Mouse (Mus musculus) C2C12 (cell line): ENCODE measurements around the gene Nacc2. TPM values are rescaled to one million over a fixed set of nuclear protein-coding genes. Genes with fewer than 3 reads are reported as not detected.
A peak's percentile ranks its signal among the peaks of the same experiment; 100 is the strongest.

Experiments
- H3K27me3 ChIP-seq: one replicate; pipeline ENCODE4 v1.6.1; 2011; ENCODE audit not compliant: control insufficient read depth, insufficient read depth, insufficient read length
- H3K36me3 ChIP-seq: one replicate; pipeline ENCODE4 v1.6.1; 2011; ENCODE audit not compliant: control insufficient read depth, insufficient read depth
- H3K4me3 ChIP-seq: one replicate; pipeline ENCODE4 v1.5.1; 2011; ENCODE audit warnings: mild to moderate bottlenecking, control low read depth; ENCODE audit not compliant: poor library complexity, insufficient read depth, severe bottlenecking
- H3K79me2 ChIP-seq: one replicate; pipeline ENCODE4 v1.6.1; 2011; ENCODE audit not compliant: control insufficient read depth, insufficient read depth
- H3K79me3 ChIP-seq: one replicate; pipeline ENCODE4 v1.6.1; 2011; ENCODE audit warnings: low read depth, control low read depth
- H3ac ChIP-seq: one replicate; pipeline ENCODE3; 2011; ENCODE audit warnings: low read depth; ENCODE audit not compliant: control insufficient read depth, insufficient read length
- CEBPB ChIP-seq: IDR thresholded peaks from one replicate; pipeline ENCODE4 v1.6.1; 2011; ENCODE audit warnings: low read depth, mild to moderate bottlenecking, control low read depth, moderate library complexity
- CTCF ChIP-seq: IDR thresholded peaks from one replicate; pipeline ENCODE4 v1.5.1; 2011; ENCODE audit not compliant: control insufficient read depth, insufficient read depth, insufficient read length
- FOSL1 ChIP-seq: IDR thresholded peaks from one replicate; pipeline ENCODE4 v1.8.0; 2011; ENCODE audit warnings: mild to moderate bottlenecking, low read length; ENCODE audit not compliant: poor library complexity, insufficient read depth, severe bottlenecking
- MAX ChIP-seq: IDR thresholded peaks from one replicate; pipeline ENCODE4 v1.6.1; 2011; ENCODE audit warnings: mild to moderate bottlenecking, control low read depth
- MYOD1 ChIP-seq: IDR thresholded peaks from one replicate; pipeline ENCODE4 v1.6.1; 2011; ENCODE audit warnings: low read depth; ENCODE audit not compliant: control insufficient read depth, insufficient read length
- MYOG ChIP-seq: IDR thresholded peaks from one replicate; pipeline ENCODE4 v1.6.1; 2011; ENCODE audit not compliant: control insufficient read depth, insufficient read length; ENCODE audit errors: extremely low read depth
- USF1 ChIP-seq: IDR thresholded peaks from one replicate; pipeline ENCODE4 v1.6.1; 2011; ENCODE audit warnings: low read depth, mild to moderate bottlenecking, control low read depth, moderate library complexity
- polyA plus RNA-seq: library from polyadenylated mRNA; unstranded; fragments of >200 nt; fragmentation: generic; extraction: Trizol; gene quantifications from one replicate; pipeline ENCODE4 v1.2.1, GENCODE M21; 2012; ENCODE audit warnings: missing spikeins

The Nacc2 gene
- polyA plus RNA-seq, 1 experiment, result 20.8 TPM

GRCm38 (mm10) chr2:26158064-26158463 is 35.0 kb upstream of the Nacc2 start:
- Histone ChIP-seq H3K79me3 (no peaks in the 10 kb centered on the region), H3K4me3 (no peak overlapping the region), H3K27me3 (peaks cover 27% of the 10 kb centered on the region), H3K79me2 (no peaks in the 10 kb centered on the region), H3K36me3 (no peaks in the 10 kb centered on the region), H3ac (no peak overlapping the region)
- no peak for TF ChIP-seq CTCF
- no peak for TF ChIP-seq USF1
- TF ChIP-seq MYOD1, result no peak
- no peak for TF ChIP-seq FOSL1
- TF ChIP-seq MAX, result no peak
- no peak for TF ChIP-seq MYOG
- no peak for TF ChIP-seq CEBPB

GRCm38 (mm10) chr2:26156191-26156977 is 33.4 kb upstream of the Nacc2 start:
- no peaks in the 10 kb centered on the region for H3K36me3 ChIP-seq
- H3ac ChIP-seq, result no peak overlapping the region
- no peak for TF ChIP-seq MYOD1
- TF ChIP-seq MAX, result no peak
- TF ChIP-seq MYOG, result no peak
- TF ChIP-seq USF1, result no peak
- TF ChIP-seq FOSL1, result no peak
- no peak for TF ChIP-seq CTCF
- no peak for TF ChIP-seq CEBPB
- no peaks in the 10 kb centered on the region for H3K79me3 ChIP-seq
- H3K4me3 ChIP-seq, result no peak overlapping the region
- H3K79me2 ChIP-seq, result no peaks in the 10 kb centered on the region
- H3K27me3 ChIP-seq, result peaks cover 23% of the 10 kb centered on the region

- Histone ChIP-seq H3ac (no peak overlapping the region), H3K79me3 (no peaks in the 10 kb centered on the region), H3K27me3 (peaks cover 23% of the 10 kb centered on the region), H3K79me2 (no peaks in the 10 kb centered on the region), H3K36me3 (no peaks in the 10 kb centered on the region), H3K4me3 (no peak overlapping the region)
- TF ChIP-seq CTCF (no peak), CEBPB (no peak), MYOD1 (no peak), MYOG (no peak), USF1 (no peak), MAX (no peak), FOSL1 (no peak)
Measured at GRCm38 (mm10) chr2:26155737-26156136, 32.7 kb upstream of the Nacc2 start.

GRCm38 (mm10) chr2:26154586-26154985 is 31.6 kb upstream of the Nacc2 start:
- TF ChIP-seq USF1 (no peak), CTCF (no peak), CEBPB (no peak), FOSL1 (no peak), MYOD1 (no peak), MAX (no peak), MYOG (no peak)
- Histone ChIP-seq H3ac (no peak overlapping the region), H3K36me3 (no peaks in the 10 kb centered on the region), H3K79me3 (no peaks in the 10 kb centered on the region), H3K4me3 (no peak overlapping the region), H3K79me2 (no peaks in the 10 kb centered on the region), H3K27me3 (peaks cover 16% of the 10 kb centered on the region)

- H3K4me3 ChIP-seq, result no peak overlapping the region
- no peaks in the 10 kb centered on the region for H3K36me3 ChIP-seq
- no peaks in the 10 kb centered on the region for H3K79me3 ChIP-seq
- H3K27me3 ChIP-seq, result peaks cover 15% of the 10 kb centered on the region
- H3K79me2 ChIP-seq, result no peaks in the 10 kb centered on the region
- TF ChIP-seq MYOG (no peak), CEBPB (no peak)
- H3ac ChIP-seq, result no peak overlapping the region
Measured at GRCm38 (mm10) chr2:26153909-26154340, 30.9 kb upstream of the Nacc2 start.

- Histone ChIP-seq H3K27me3 (peaks cover 15% of the 10 kb centered on the region), H3K4me3 (no peak overlapping the region), H3K79me3 (no peaks in the 10 kb centered on the region), H3K79me2 (no peaks in the 10 kb centered on the region), H3K36me3 (no peaks in the 10 kb centered on the region), H3ac (no peak overlapping the region)
- TF ChIP-seq CTCF (peak; percentile 59), CEBPB (no peak), MYOD1 (no peak)
Measured at GRCm38 (mm10) chr2:26153295-26153694, 30.3 kb upstream of the Nacc2 start.
